Mouse (Mus musculus) E14TG2a.4 (cell line): ENCODE results near the gene Slc44a3.
A peak's percentile ranks its signal among the peaks of the same experiment; 100 is the strongest.

ENCODE experiments used
- H3K27me3 ChIP-seq: 2 replicates; pipeline ENCODE4 v1.6.1; 2014; ENCODE audit warnings: low read length, control low read depth; ENCODE audit not compliant: insufficient read depth
- H3K36me3 ChIP-seq: 2 replicates; pipeline ENCODE4 v1.6.1; 2014; ENCODE audit warnings: low read length, control low read depth; ENCODE audit not compliant: insufficient read depth
- H3K4me1 ChIP-seq: replicated peaks from 2 replicates; pipeline ENCODE4 v1.6.1; 2014; ENCODE audit warnings: low read depth, low read length, control low read depth
- H3K4me3 ChIP-seq: replicated peaks from 2 replicates; pipeline ENCODE4 v1.5.1; 2014; ENCODE audit warnings: mild to moderate bottlenecking, low read length
- H3K9me3 ChIP-seq: 2 replicates; pipeline ENCODE4 v1.6.1; 2014; ENCODE audit warnings: low read length, control low read depth
- CTCF ChIP-seq: conservative IDR thresholded peaks from 2 replicates; pipeline ENCODE4 v1.5.1; 2014; ENCODE audit warnings: low read length
- NANOG ChIP-seq: IDR thresholded peaks from 2 replicates; pipeline ENCODE4 v1.6.1; 2014; ENCODE audit warnings: borderline replicate concordance, low read length, mixed read lengths
- POU5F1 ChIP-seq: IDR thresholded peaks from 2 replicates; pipeline ENCODE4 v1.6.1; 2014; ENCODE audit warnings: low read length, borderline replicate concordance

The Slc44a3 gene

DNA sequence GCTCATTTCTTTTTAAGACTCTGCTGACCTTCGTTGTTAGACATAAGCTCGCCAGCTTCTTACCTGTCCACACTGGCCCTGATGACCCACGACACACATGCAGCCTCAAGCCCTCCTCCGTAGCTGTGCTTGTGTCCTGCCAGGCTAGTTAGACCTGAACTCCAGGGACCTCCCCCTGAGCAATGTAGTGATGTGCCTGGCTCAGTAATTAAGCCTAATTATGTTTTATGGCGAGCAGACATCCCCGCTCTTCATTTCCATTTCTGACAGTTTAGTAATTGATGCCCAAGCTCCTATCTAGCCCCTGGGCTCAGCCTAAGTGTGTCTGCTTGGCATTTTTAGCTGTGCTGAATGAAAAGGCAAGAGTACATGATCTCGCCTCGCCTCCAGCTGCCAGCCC, 83.6 kb downstream of the Slc44a3 start:
- no peak for TF ChIP-seq NANOG
- TF ChIP-seq CTCF, result no peak
- TF ChIP-seq POU5F1, result no peak
- H3K4me3 ChIP-seq, result no peak overlapping the region
- H3K36me3 ChIP-seq, result peaks cover 71% of the 10 kb centered on the region
- no peaks in the 10 kb centered on the region for H3K27me3 ChIP-seq
- H3K9me3 ChIP-seq, result no peaks in the 10 kb centered on the region
- H3K4me1 ChIP-seq, result peaks cover 71% of the 10 kb centered on the region

DNA sequence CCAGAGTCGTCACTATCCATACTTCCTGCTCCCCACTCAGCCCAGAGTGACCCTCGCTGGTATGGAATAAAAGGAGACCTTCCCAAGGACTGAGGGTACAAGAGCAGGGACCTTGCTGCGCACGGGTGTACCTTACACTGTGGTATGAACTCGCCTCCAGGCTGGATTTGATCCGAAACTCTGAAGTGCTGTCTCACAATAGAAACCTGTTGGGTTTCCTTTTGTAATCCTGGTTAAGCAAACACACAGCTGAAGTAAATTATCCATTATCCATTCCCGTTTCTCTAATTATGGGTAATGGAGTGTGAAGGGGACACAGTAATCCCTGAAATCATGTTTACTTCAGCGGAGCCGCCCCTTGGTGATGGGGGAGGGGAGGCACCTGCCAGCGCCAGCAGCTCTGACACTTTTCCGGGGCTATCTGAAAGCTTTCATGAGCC, 84.2 kb downstream of the Slc44a3 start:
- TF ChIP-seq NANOG (peak; percentile 51; the same call in 1 of the 2 replicates), POU5F1 (no peak), CTCF (no peak)
- Histone ChIP-seq H3K36me3 (peaks cover 73% of the 10 kb centered on the region), H3K4me3 (no peak overlapping the region), H3K4me1 (peaks cover 77% of the 10 kb centered on the region), H3K27me3 (no peaks in the 10 kb centered on the region), H3K9me3 (no peaks in the 10 kb centered on the region)

DNA sequence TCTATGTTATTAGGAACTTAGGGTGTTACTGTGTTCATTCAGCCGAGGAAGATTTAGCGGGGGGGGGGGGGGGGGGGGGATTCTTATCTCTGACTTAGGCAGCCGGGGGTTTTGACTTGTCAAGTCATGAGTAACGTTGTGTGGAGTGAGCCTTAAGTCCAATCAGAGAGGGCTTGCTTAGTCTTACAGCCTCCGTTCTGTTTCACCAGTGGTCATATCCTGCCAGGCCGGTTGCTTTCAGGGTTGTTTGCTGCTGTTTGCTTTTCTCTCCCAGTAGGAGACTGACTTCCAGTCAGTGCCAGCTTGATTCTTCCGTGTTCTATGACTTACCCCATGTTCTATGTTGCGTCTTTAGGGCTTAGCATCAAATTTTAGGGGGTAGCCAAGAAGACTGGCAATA, 85.8 kb downstream of the Slc44a3 start:
- peaks cover 91% of the 10 kb centered on the region for H3K4me1 ChIP-seq
- TF ChIP-seq CTCF (no peak), POU5F1 (no peak), NANOG (no peak)
- no peaks in the 10 kb centered on the region for H3K9me3 ChIP-seq
- no peak overlapping the region for H3K4me3 ChIP-seq
- H3K36me3 ChIP-seq, result peaks cover 73% of the 10 kb centered on the region
- no peaks in the 10 kb centered on the region for H3K27me3 ChIP-seq

DNA sequence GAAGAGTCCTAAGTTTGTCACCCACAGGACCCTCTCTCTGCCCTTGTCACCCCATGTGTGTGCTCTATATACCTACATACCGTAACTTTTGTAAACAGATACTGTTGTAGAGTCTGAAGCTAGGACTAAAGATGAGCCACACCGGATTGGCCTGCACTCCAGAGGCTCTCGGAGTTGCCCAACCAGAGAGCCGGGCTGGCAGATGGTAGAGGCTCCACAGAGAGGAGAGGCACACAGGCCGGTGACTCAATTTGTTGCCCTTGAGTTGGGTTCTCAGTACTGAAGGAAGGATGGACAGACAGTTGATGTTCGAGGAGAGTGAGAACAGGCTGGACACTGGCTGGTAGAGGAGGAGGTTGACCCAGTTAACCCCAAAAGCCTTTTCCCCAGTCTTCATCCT, 87.8 kb downstream of the Slc44a3 start:
- Histone ChIP-seq H3K27me3 (no peaks in the 10 kb centered on the region), H3K4me3 (no peak overlapping the region), H3K4me1 (peaks cover 96% of the 10 kb centered on the region), H3K9me3 (no peaks in the 10 kb centered on the region), H3K36me3 (peaks cover 75% of the 10 kb centered on the region)
- TF ChIP-seq POU5F1, result no peak
- TF ChIP-seq CTCF, result no peak
- no peak for TF ChIP-seq NANOG

DNA sequence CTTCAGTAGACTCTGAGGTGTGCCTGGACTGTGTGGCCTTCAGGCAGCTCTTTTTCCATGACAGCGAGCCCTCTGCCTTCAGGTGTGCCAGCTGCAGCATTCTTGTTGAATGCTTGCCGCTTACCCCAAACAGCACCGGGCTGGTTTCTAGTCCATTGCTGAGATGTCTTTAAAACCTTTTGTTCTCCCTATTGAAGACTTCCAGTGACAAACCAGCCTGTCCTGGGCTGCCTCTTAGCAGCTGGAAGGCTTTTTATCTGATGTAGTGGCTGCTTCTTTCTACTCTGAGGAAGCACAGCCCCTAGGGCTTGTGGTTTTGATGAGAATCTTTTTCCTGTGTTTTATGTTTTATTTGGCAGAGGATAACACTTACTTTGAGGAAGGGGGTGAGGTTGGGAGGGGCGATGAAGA, 88.3 kb downstream of the Slc44a3 start:
- TF ChIP-seq CTCF (no peak), POU5F1 (no peak), NANOG (no peak)
- Histone ChIP-seq H3K36me3 (peaks cover 75% of the 10 kb centered on the region), H3K27me3 (no peaks in the 10 kb centered on the region), H3K9me3 (no peaks in the 10 kb centered on the region), H3K4me1 (peaks cover 98% of the 10 kb centered on the region), H3K4me3 (no peak overlapping the region)

DNA sequence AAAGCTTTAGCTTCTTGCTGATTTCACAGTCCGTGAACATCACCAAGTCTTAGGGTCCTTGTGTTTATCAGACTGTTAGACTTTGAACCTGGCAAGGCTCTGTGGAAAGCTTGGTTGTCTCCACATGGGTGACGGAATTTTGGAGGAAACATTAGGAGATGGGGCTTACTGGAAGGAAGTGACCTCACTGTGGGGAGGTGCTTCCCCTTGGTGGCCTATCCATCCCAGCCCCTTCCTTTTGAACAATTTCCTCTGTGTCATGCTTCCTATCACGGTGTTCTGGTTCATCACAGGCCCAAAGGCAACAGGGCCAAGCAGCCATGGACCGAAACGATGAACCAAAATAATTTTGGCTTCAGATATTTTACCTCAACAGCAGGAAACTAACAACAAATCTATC, 89.9 kb downstream of the Slc44a3 start:
- no peak for TF ChIP-seq CTCF
- TF ChIP-seq POU5F1, result no peak
- TF ChIP-seq NANOG, result no peak

DNA sequence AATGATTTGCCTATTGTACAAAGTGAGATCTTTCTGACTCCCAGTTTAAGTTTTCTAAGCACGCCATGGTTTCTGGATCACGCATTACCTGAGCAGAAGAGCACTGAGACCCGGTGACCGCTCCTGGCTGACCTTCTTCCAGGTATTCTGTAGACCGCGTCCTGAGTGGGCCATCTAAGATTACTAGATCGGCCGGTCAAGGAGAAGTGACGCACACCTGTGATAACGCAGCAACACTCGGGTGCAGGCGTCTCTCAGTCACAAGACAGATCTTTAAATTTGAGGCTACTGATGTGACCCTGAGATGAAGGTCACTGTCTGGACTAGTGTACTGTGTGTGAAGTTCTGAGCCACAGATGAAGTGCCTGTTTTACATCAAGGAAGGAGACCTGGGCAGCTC, 90.7 kb downstream of the Slc44a3 start:
- Histone ChIP-seq H3K36me3 (peaks cover 85% of the 10 kb centered on the region), H3K4me1 (peaks cover 98% of the 10 kb centered on the region), H3K27me3 (no peaks in the 10 kb centered on the region), H3K9me3 (no peaks in the 10 kb centered on the region), H3K4me3 (no peak overlapping the region)
- TF ChIP-seq NANOG (no peak), POU5F1 (no peak), CTCF (no peak)

More for the DNA sequence above, 89.9 kb downstream of the Slc44a3 start:
- Histone ChIP-seq H3K4me1 (peaks cover 98% of the 10 kb centered on the region), H3K9me3 (no peaks in the 10 kb centered on the region), H3K27me3 (no peaks in the 10 kb centered on the region), H3K36me3 (peaks cover 77% of the 10 kb centered on the region), H3K4me3 (no peak overlapping the region)

DNA sequence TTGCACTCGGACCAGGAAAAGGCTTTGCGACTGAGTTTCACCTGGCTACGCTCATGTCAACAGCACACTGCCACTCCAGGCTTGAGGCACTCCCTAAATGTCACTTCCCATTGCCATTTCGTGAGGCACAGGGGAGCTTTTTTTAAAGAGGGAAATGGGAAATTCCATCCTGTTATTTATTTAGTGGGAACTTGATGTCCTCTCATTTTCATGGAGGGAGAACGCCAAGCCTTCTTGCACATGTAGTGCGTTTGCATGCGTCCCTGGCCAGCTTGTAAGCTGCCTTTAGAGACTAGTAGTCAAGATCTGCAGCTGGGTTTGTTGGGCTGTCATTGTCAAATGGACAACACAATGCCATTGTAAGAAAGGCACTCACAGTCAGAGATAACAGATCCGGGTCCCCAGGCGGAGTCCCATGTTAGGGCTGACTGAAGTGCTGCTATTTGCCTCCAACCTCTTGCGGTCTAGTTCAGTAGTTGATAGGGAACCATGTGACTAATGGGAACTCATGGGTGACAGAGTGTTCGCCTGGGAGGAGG, 92.5 kb downstream of the Slc44a3 start:
- H3K4me3 ChIP-seq, result no peak overlapping the region
- H3K4me1 ChIP-seq, result peaks cover 100% of the 10 kb centered on the region
- H3K36me3 ChIP-seq, result peaks cover 97% of the 10 kb centered on the region
- no peaks in the 10 kb centered on the region for H3K9me3 ChIP-seq
- no peaks in the 10 kb centered on the region for H3K27me3 ChIP-seq
- TF ChIP-seq CTCF, result no peak
- no peak for TF ChIP-seq POU5F1
- TF ChIP-seq NANOG, result no peak

DNA sequence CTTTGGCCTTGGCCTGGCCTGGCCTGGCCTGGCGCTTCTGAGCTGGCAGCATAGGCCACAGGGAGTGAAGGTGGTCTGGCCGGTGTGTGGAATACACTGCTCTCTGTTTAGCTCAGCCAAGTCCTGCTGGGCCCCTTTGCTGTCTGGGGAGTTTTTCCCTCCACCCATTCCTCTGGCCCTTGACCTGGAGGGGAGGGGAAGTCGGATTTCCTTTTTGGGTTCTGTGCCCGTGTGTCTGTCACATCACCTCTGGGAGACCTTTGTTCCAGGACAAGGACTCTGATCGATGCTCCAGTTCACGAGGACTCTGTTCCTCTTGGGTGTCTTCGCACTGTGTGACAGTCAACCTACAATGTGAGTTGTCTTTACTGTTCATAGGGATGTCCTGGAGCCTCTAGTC, 94.2 kb downstream of the Slc44a3 start:
- no peaks in the 10 kb centered on the region for H3K27me3 ChIP-seq
- no peaks in the 10 kb centered on the region for H3K9me3 ChIP-seq
- peak overlapping the region; percentile 45; the same call in 1 of the 2 replicates for H3K4me3 ChIP-seq
- H3K4me1 ChIP-seq, result peaks cover 100% of the 10 kb centered on the region
- peaks cover 95% of the 10 kb centered on the region for H3K36me3 ChIP-seq
- TF ChIP-seq POU5F1, result no peak
- TF ChIP-seq NANOG, result no peak
- TF ChIP-seq CTCF, result no peak
